Mouse (Mus musculus): ENCODE results near the gene Bckdhb. TPM values are rescaled to one million over a fixed set of nuclear protein-coding genes. Genes with fewer than 3 reads are reported as not detected.

Gene Bckdhb
- polyA plus RNA-seq, 1 experiment from 2014 or later: 35.6 TPM

Other genes starting within 250 kb of the Bckdhb start
- 62.3 and 70.1 TPM in 2 replicates for gene Elovl4, start 118.9 kb upstream of the Bckdhb start, polyA plus RNA-seq (2014; fragmentation: Nextera tagmentation; extraction: Ambion mirVana)
- gene Ttk, start 90.5 kb upstream of the Bckdhb start, polyA plus RNA-seq (2014; fragmentation: Nextera tagmentation; extraction: Ambion mirVana): 16.3 and 16.7 TPM in 2 replicates